In the genomic region with DNA sequence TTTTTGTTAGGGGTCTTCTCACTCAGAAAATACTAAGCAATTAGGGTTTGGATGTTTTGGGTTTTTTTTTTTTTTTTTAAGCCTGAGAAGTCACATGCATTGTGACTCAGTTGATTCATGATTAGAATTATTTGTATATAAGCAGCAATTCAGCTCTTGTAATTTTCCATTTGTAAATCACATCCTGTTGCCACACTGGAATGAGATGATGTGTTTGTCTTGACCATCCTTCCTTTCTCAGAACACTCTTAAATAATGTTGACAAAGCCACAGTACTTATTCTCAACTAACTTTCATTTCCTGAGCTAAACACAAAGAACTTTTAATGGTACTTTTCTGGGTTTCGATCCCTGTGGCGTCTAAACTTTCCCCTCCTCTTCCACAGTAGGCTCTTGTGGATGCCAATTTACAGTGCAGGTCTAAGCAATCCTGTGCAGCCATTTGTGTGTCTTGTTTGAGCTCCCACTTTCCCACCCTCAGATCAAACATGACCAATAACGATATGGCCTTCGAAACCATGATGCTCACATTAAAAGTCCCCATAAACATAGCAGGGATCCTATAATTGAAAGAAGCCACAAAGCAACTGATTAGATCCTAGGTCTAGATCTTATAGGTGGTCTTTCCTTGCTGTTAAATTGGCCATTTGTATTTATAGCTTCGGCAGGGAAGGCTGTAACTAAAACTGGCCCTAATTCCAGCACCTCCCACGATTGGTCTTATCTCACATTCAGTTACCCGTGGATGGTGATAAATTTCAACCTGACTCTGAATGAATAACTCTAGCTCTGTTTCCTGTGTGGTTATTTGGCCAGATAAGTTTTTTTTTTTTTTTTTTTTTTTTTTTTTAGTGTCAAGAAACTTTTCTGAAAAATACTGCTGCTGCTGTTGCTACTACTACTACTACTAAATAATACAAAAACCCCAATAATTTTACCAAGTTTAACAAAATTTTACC, we compare ENCODE assay signal across 28 mouse cellular contexts.
DNase-seq lines count a peak whose midpoint lies in the region; ATAC-seq and TF ChIP-seq lines count a peak whose summit lies in the region.
"Had no signal": no experiment of that assay in that cellular context is flagged by ENCODE, and none has a peak within 500 bp of the region (broad histone marks: within the 10 kb centered on the region; RNA-seq: fewer than 3 reads in every experiment).

No protein-coding gene starts in this region.

- peak overlapping the region; percentile 24 for H3ac ChIP-seq in C2C12 (ENCODE audit: control insufficient read depth, insufficient read length, low read depth)

- peak; percentile 17 for DNase-seq in kidney, adult 2 months
- no peak for DNase-seq in kidney, postnatal 14 days
- DNase-seq in lung, postnatal 14 days = no peak
- no peak for DNase-seq in cerebellum, adult 9-10 months
- DNase-seq in embryo, embryonic 11 days = no peak
- DNase-seq: adrenal gland, adult 8-10 months; cerebellum, adult 8-10 months; gastrocnemius, adult 2 months; heart, postnatal 10 days; kidney, adult 9 months; kidney, postnatal 4 days; left cerebral cortex, postnatal 4 days; liver, postnatal 0 days; lung, postnatal 4 days; midbrain, embryonic 14.5 days; right cerebral cortex, postnatal 25 days; thymus, postnatal 4 days had no signal

- ATAC-seq in common myeloid progenitor, adult 5-6 weeks (replicated peaks; ENCODE audit: low read depth, poor library complexity, severe bottlenecking) = peak; percentile 60
- ATAC-seq in megakaryocyte progenitor cell, adult 5-6 weeks (replicated peaks; ENCODE audit: poor library complexity) = peak; percentile 45
- ATAC-seq: CD4-positive, CD25-positive, alpha-beta regulatory T cell, adult 4 months; forebrain, embryonic 13.5 days; hindbrain, embryonic 16.5 days; intestine, embryonic 15.5 days; liver, embryonic 12.5 days; liver, postnatal 0 days had no signal

- 34% methylated on average over 7 of the region's 7 CpGs for WGBS in kidney, adult 2 months

- H3K79me2 ChIP-seq in C2C12 (ENCODE audit: control insufficient read depth, insufficient read depth) = no peaks in the 10 kb centered on the region

- no peak for TF ChIP-seq POLR2A in kidney, adult 2 months (IDR thresholded peaks at IDR 0.05; ENCODE audit: low read depth, low read length)

- no peak for TF ChIP-seq CTCF in kidney, adult 2 months (conservative IDR thresholded peaks at IDR 0.05; ENCODE audit: insufficient read depth, insufficient read length, low read depth, low read length)
- TF ChIP-seq CTCF in C2C12 (IDR thresholded peaks at IDR 0.05; ENCODE audit: control insufficient read depth, insufficient read depth, insufficient read length) = no peak

- no peaks in the 10 kb centered on the region for H3K27me3 ChIP-seq in kidney, adult 2 months (replicated peaks; ENCODE audit: control insufficient read depth, insufficient read depth, low read length)
- H3K27me3 ChIP-seq in C2C12 (ENCODE audit: control insufficient read depth, insufficient read depth, insufficient read length) = no peaks in the 10 kb centered on the region
- H3K27me3 ChIP-seq: forebrain, embryonic 13.5 days; heart, embryonic 13.5 days; intestine, embryonic 15.5 days; liver, embryonic 12.5 days; neural tube, embryonic 15.5 days had no signal

- H3K27ac ChIP-seq in kidney, adult 2 months (ENCODE audit: insufficient read depth, low read depth, low read length) = no peak overlapping the region
- H3K27ac ChIP-seq: forebrain, embryonic 13.5 days; gastrocnemius, adult 2 months; heart, embryonic 13.5 days; hindbrain, embryonic 10.5 days; intestine, embryonic 15.5 days; liver, embryonic 12.5 days; neural tube, embryonic 15.5 days had no signal

- no peaks in the 10 kb centered on the region for H3K4me1 ChIP-seq in kidney, adult 2 months (ENCODE audit: control insufficient read depth, insufficient read depth, low read length)
- H3K4me1 ChIP-seq: forebrain, embryonic 13.5 days; hindbrain, embryonic 10.5 days; intestine, embryonic 15.5 days; neural tube, embryonic 15.5 days had no signal

- H3K4me3 ChIP-seq in kidney, adult 2 months (ENCODE audit: insufficient read depth, low read depth, low read length) = no peak overlapping the region
- H3K4me3 ChIP-seq in C2C12 (ENCODE audit: insufficient read depth, poor library complexity, severe bottlenecking) = no peak overlapping the region
- H3K4me3 ChIP-seq: forebrain, embryonic 13.5 days; gastrocnemius, adult 2 months; heart, embryonic 13.5 days; hindbrain, embryonic 10.5 days; intestine, embryonic 15.5 days; liver, embryonic 12.5 days; neural tube, embryonic 15.5 days had no signal

- no peaks in the 10 kb centered on the region for H3K79me3 ChIP-seq in C2C12 (ENCODE audit: low read depth)

- no peaks in the 10 kb centered on the region for H3K36me3 ChIP-seq in kidney, adult 2 months (ENCODE audit: control insufficient read depth, insufficient read depth, low read length)
- peaks cover 7% of the 10 kb centered on the region for H3K36me3 ChIP-seq in C2C12 (ENCODE audit: control insufficient read depth, insufficient read depth)
- H3K36me3 ChIP-seq: heart, embryonic 13.5 days; hindbrain, embryonic 10.5 days; intestine, embryonic 15.5 days; liver, embryonic 12.5 days; neural tube, embryonic 15.5 days had no signal

TF ChIP-seq in C2C12, 6 proteins besides CTCF, POLR2A, EP300 and RAD21:
- no peak for TF ChIP-seq FOSL1 (IDR thresholded peaks at IDR 0.05; ENCODE audit: insufficient read depth, low read length, poor library complexity, severe bottlenecking)
- TF ChIP-seq MAX (IDR thresholded peaks at IDR 0.05) = peak; percentile 54
- TF ChIP-seq CEBPB (IDR thresholded peaks at IDR 0.05; ENCODE audit: low read depth) = peak; percentile 52
TF ChIP-seq in C2C12: peak in this region for 2.
